Mouse (Mus musculus) intestine, postnatal 0 days (tissue): Measurements from ENCODE around the gene Cd27. TPM values are rescaled to one million over a fixed set of nuclear protein-coding genes. Genes with fewer than 3 reads are reported as not detected.

Source experiments
- ATAC-seq: fragments of 200-750 bp; cut with Nextera tagmentation; 2 replicates; pipeline ENCODE4 v1.8.0; 2017; ENCODE audit warnings: mild to moderate bottlenecking, moderate TSS enrichment, moderate library complexity
- H3K27ac ChIP-seq: fragments of 300-500 bp; sonication (generic); 2 replicates; pipeline ENCODE4 v1.5.1; 2014; ENCODE audit warnings: mild to moderate bottlenecking, low read depth, low read length, moderate library complexity
- H3K27me3 ChIP-seq: fragments of 300-500 bp; sonication (generic); replicated peaks from 2 replicates; pipeline ENCODE4 v1.6.1; 2014; ENCODE audit warnings: low read length, mixed read lengths; ENCODE audit not compliant: control insufficient read depth, insufficient read depth
- H3K36me3 ChIP-seq: fragments of 300-500 bp; sonication (generic); 2 replicates; pipeline ENCODE4 v1.6.1; 2014; ENCODE audit warnings: mild to moderate bottlenecking, moderate library complexity; ENCODE audit not compliant: control insufficient read depth, insufficient read depth
- H3K4me1 ChIP-seq: fragments of 300-500 bp; sonication (generic); replicated peaks from 2 replicates; pipeline ENCODE4 v1.6.1; 2014; ENCODE audit warnings: antibody characterized with exemption, low read length, mixed read lengths; ENCODE audit not compliant: control insufficient read depth, insufficient read depth
- H3K4me2 ChIP-seq: fragments of 300-500 bp; sonication (generic); replicated peaks from 2 replicates; pipeline ENCODE4 v1.6.1; 2014; ENCODE audit warnings: low read depth, mild to moderate bottlenecking, moderate library complexity
- H3K4me3 ChIP-seq: fragments of 300-500 bp; sonication (generic); 2 replicates; pipeline ENCODE4 v1.5.1; 2014; ENCODE audit warnings: low read depth, low read length
- H3K9ac ChIP-seq: fragments of 300-500 bp; sonication (generic); 2 replicates; pipeline ENCODE4 v1.6.1; 2014; ENCODE audit warnings: mild to moderate bottlenecking, low read depth, low read length
- H3K9me3 ChIP-seq: fragments of 300-500 bp; sonication (generic); 2 replicates; pipeline ENCODE4 v1.6.1; 2016; ENCODE audit warnings: mixed run types; ENCODE audit not compliant: control insufficient read depth
- CTCF ChIP-seq: sonication (generic); IDR thresholded peaks from 2 replicates; pipeline ENCODE4 v1.5.1; 2016; ENCODE audit warnings: low read depth, mild to moderate bottlenecking, control low read depth, antibody characterized with exemption, moderate library complexity
- WGBS: fragments of 180-500 bp; shearing (Covaris S2); extraction: QIAGEN DNeasy Blood & Tissue Kit; methylation state at CpG from one replicate; pipeline ENCODE4 v1.1.7; 2014; 5-methylcytosine and 5-hydroxymethylcytosine counted together
- polyA plus RNA-seq: library from polyadenylated mRNA; unstranded; fragments of >200 nt; fragmentation: Nextera tagmentation; extraction: Ambion mirVana; gene quantifications from 2 replicates; pipeline ENCODE4 v1.2.1, GENCODE M21; 2015

The Cd27 gene
- polyA plus RNA-seq, 1 experiment from 2014 or later = 0.78 TPM

GRCm38 (mm10) chr6:125253863-125254715 is 17.3 kb upstream of the Cd27 start:
- Histone ChIP-seq H3K9me3 (no peaks in the 10 kb centered on the region), H3K4me1 (0 out of 2 replicates have a peak, but pooled peaks cover 4% of the 10 kb centered on the region), H3K4me2 (no peak overlapping the region), H3K9ac (no peak overlapping the region), H3K4me3 (no peak overlapping the region), H3K27ac (no peak overlapping the region), H3K36me3 (no peaks in the 10 kb centered on the region), H3K27me3 (no peaks in the 10 kb centered on the region)
- no peak for ATAC-seq
- WGBS = 77% methylated on average over 14 of the region's 14 CpGs
- TF ChIP-seq CTCF = no peak

GRCm38 (mm10) chr6:125252711-125253110 is 15.9 kb upstream of the Cd27 start:
- 83% methylated on average over 8 of the region's 8 CpGs for WGBS
- Histone ChIP-seq H3K27me3 (no peaks in the 10 kb centered on the region), H3K9ac (no peak overlapping the region)

GRCm38 (mm10) chr6:125252285-125252684 is 15.5 kb upstream of the Cd27 start:
- Histone ChIP-seq H3K4me1 (no peaks in the 10 kb centered on the region), H3K27ac (no peak overlapping the region), H3K4me3 (no peak overlapping the region), H3K9ac (no peak overlapping the region), H3K9me3 (no peaks in the 10 kb centered on the region), H3K36me3 (no peaks in the 10 kb centered on the region), H3K27me3 (no peaks in the 10 kb centered on the region), H3K4me2 (no peak overlapping the region)
- 91% methylated on average over 3 of the region's 3 CpGs for WGBS
- TF ChIP-seq CTCF = no peak
- ATAC-seq = no peak

More at GRCm38 (mm10) chr6:125252711-125253110, 15.9 kb upstream of the Cd27 start:
- no peaks in the 10 kb centered on the region for H3K36me3 ChIP-seq
- TF ChIP-seq CTCF = no peak
- no peak overlapping the region for H3K4me3 ChIP-seq
- H3K27ac ChIP-seq = no peak overlapping the region
- H3K9me3 ChIP-seq = no peaks in the 10 kb centered on the region
- H3K4me2 ChIP-seq = no peak overlapping the region
- no peak for ATAC-seq
- 0 out of 2 replicates have a peak, but pooled peaks cover 3% of the 10 kb centered on the region for H3K4me1 ChIP-seq

DNA sequence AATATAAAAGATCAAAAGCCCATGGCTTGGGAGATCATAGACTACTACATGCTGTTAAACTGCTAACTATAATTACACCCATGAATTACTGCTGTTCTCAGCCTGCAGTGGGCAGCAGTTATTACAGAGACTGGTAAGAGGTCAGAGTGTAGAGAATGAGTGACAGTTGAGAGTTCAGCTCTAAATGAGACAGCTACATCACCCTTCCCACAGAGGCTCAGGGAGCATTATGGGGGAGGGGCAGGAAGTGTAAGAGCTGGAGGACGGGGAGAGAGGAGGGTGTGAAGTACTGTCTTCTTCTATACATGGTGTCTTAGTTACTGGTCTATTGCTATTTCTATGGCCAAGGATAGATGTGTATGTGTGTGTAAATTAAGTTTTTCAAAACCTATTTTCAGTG is 7.7 kb upstream of the Cd27 start:
- WGBS = 39% methylated on average over 1 of the region's 1 CpGs

GRCm38 (mm10) chr6:125241566-125241965 is 4.8 kb upstream of the Cd27 start:
- no peak for TF ChIP-seq CTCF
- Histone ChIP-seq H3K4me3 (no peak overlapping the region), H3K9me3 (no peaks in the 10 kb centered on the region), H3K27ac (no peak overlapping the region), H3K4me2 (no peak overlapping the region), H3K36me3 (no peaks in the 10 kb centered on the region), H3K27me3 (no peaks in the 10 kb centered on the region), H3K4me1 (no peaks in the 10 kb centered on the region), H3K9ac (no peak overlapping the region)
- WGBS = 79% methylated on average over 8 of the region's 8 CpGs
- ATAC-seq = no peak

More for the DNA sequence above, 7.7 kb upstream of the Cd27 start:
- no peak overlapping the region for H3K9ac ChIP-seq
- no peak overlapping the region for H3K4me2 ChIP-seq
- H3K27ac ChIP-seq = no peak overlapping the region
- H3K9me3 ChIP-seq = no peaks in the 10 kb centered on the region
- ATAC-seq = no peak
- H3K4me1 ChIP-seq = no peaks in the 10 kb centered on the region
- TF ChIP-seq CTCF = no peak
- H3K36me3 ChIP-seq = no peaks in the 10 kb centered on the region
- no peaks in the 10 kb centered on the region for H3K27me3 ChIP-seq
- no peak overlapping the region for H3K4me3 ChIP-seq

DNA sequence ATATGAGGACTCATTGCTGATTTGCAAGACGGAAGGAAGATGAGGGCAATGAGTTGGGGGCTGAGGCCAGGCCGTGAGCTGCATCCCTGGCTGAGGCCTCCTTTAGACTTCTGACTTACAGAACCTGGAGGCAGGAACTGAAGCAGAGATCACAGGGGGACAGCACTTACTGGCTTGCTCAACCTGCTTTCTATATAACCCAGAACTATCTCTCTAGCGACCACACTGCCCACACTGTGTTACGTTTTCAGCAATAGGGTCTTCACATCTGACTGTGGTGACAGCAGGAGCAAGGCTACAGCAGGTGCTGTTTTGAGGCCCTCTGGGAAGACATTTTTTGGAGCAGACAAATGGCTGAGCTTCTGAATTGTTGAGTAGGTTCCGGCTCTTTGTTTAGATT is 3.8 kb upstream of the Cd27 start:
- H3K27me3 ChIP-seq = no peaks in the 10 kb centered on the region
- no peak for TF ChIP-seq CTCF
- H3K4me3 ChIP-seq = no peak overlapping the region
- H3K4me1 ChIP-seq = no peaks in the 10 kb centered on the region
- H3K27ac ChIP-seq = no peak overlapping the region
- H3K4me2 ChIP-seq = no peak overlapping the region
- 79% methylated on average over 5 of the region's 5 CpGs for WGBS
- ATAC-seq = no peak
- H3K9ac ChIP-seq = no peak overlapping the region
- no peaks in the 10 kb centered on the region for H3K9me3 ChIP-seq
- no peaks in the 10 kb centered on the region for H3K36me3 ChIP-seq
